ENCODE assay signal across 10 mouse cellular contexts in the genomic region with DNA sequence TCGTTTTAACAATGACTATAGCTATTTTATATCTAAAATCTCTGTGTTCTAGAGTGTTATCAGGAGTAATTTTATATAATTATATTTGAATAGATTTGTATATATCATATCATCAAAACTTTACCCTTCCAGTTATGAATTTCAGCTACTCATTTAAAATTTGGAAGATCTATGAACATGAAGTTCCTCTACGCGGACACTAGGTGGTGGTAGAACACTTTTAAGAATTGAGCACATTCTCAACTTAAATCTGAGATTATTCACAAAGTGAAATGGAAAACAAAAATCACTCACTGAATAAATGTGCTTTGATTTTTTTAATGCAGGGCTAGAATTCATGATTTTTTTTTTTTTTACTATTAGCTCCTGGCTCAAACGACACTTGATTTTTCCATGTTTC.
DNase-seq lines count a peak whose midpoint lies in the region; ATAC-seq and TF ChIP-seq lines count a peak whose summit lies in the region.
"Had no signal": no experiment of that assay in that cellular context is flagged by ENCODE, and none has a peak within 500 bp of the region (broad histone marks: within the 10 kb centered on the region; RNA-seq: fewer than 3 reads in every experiment).

No protein-coding gene starts in this region.

- H3K9me3 ChIP-seq in heart, postnatal 0 days (replicated peaks; ENCODE audit: control insufficient read depth, low read length): no peaks in the 10 kb centered on the region
- no peaks in the 10 kb centered on the region for H3K9me3 ChIP-seq in MEL (replicated peaks; ENCODE audit: insufficient read depth, low read length)
- H3K9me3 ChIP-seq: midbrain, embryonic 13.5 days had no signal

- peak; percentile 87 for TF ChIP-seq RAD21 in MEL (IDR thresholded peaks at IDR 0.05; ENCODE audit: low read depth, low read length)

- H3K9ac ChIP-seq in heart, postnatal 0 days (replicated peaks; ENCODE audit: low read depth, low read length): no peak overlapping the region
- H3K9ac ChIP-seq in MEL (ENCODE audit: control insufficient read depth, low read depth, low read length, poor library complexity, severe bottlenecking): no peak overlapping the region
- H3K9ac ChIP-seq: limb, embryonic 12.5 days; midbrain, embryonic 13.5 days had no signal

- no peak for TF ChIP-seq POLR2A in MEL (IDR thresholded peaks at IDR 0.05; ENCODE audit: control insufficient read depth in 1 of 2, insufficient read depth in 1 of 2, low read depth in 1 of 2, low read length in 2 of 2, poor library complexity in 1 of 2)

- no peak for ATAC-seq in heart, postnatal 0 days (ENCODE audit: insufficient read depth, low read depth)
- ATAC-seq: midbrain, embryonic 13.5 days had no signal

- H3K79me2 ChIP-seq in MEL (ENCODE audit: control insufficient read depth, insufficient read depth, low read length, poor library complexity): no peaks in the 10 kb centered on the region

- no peaks in the 10 kb centered on the region for H3K36me3 ChIP-seq in heart, postnatal 0 days (replicated peaks; ENCODE audit: control insufficient read depth, insufficient read depth, low read length)
- no peaks in the 10 kb centered on the region for H3K36me3 ChIP-seq in MEL (ENCODE audit: control insufficient read depth in 1 of 2, insufficient read depth in 2 of 2, low read length in 2 of 2)
- H3K36me3 ChIP-seq: limb, embryonic 12.5 days; midbrain, embryonic 13.5 days had no signal

- H3K27ac ChIP-seq in heart, postnatal 0 days (ENCODE audit: low read depth): no peak overlapping the region
- H3K27ac ChIP-seq in MEL (ENCODE audit: control insufficient read depth, low read depth, low read length): no peak overlapping the region
- H3K27ac ChIP-seq: limb, embryonic 12.5 days; midbrain, embryonic 13.5 days had no signal

- 32% methylated on average over 4 of the region's 4 CpGs for WGBS in heart, postnatal 0 days

- TF ChIP-seq CTCF in heart, postnatal 0 days (IDR thresholded peaks at IDR 0.05; ENCODE audit: low read depth): peak; percentile 55
- TF ChIP-seq CTCF in MEL (IDR thresholded peaks at IDR 0.05 in 2 of 3, conservative IDR thresholded peaks at IDR 0.05 in 1 of 3; ENCODE audit: control insufficient read depth in 1 of 3, insufficient read depth in 1 of 3, low read depth in 2 of 3, low read length in 3 of 3, poor library complexity in 1 of 3, severe bottlenecking in 1 of 3): peak in 2 of 3 experiments; percentile 37 to 70; a peak in 4 of 6 replicates

- no peak overlapping the region for H3K4me2 ChIP-seq in heart, postnatal 0 days (ENCODE audit: low read depth, low read length)
- H3K4me2 ChIP-seq: limb, embryonic 12.5 days; midbrain, embryonic 13.5 days had no signal

- no peak overlapping the region for H3K4me3 ChIP-seq in heart, postnatal 0 days (ENCODE audit: low read depth, low read length)
- no peak overlapping the region for H3K4me3 ChIP-seq in MEL (ENCODE audit: control insufficient read depth in 1 of 2, insufficient read depth in 1 of 2, low read depth in 2 of 2, low read length in 2 of 2)
- H3K4me3 ChIP-seq: limb, embryonic 12.5 days; midbrain, embryonic 13.5 days had no signal

- TF ChIP-seq EP300 in heart, postnatal 0 days (IDR thresholded peaks at IDR 0.05; ENCODE audit: low read depth): no peak
- no peak for TF ChIP-seq EP300 in MEL (IDR thresholded peaks at IDR 0.05; ENCODE audit: low read depth in 1 of 2, low read length in 2 of 2)

- no peaks in the 10 kb centered on the region for H3K27me3 ChIP-seq in heart, postnatal 0 days (ENCODE audit: control insufficient read depth, insufficient read depth, low read length)
- H3K27me3 ChIP-seq in MEL (ENCODE audit: control insufficient read depth in 1 of 2, insufficient read depth in 2 of 2, low read length in 2 of 2): no peaks in the 10 kb centered on the region
- H3K27me3 ChIP-seq: limb, embryonic 12.5 days; midbrain, embryonic 13.5 days had no signal

- intact Hi-C loops in gastrocnemius, postnatal 36 days (cut with DNase I): no loop called here
- intact Hi-C loops in heart, postnatal 36 days (cut with DNase I): no loop called here

- H3K4me1 ChIP-seq in heart, postnatal 0 days (ENCODE audit: control insufficient read depth, insufficient read depth): no peaks in the 10 kb centered on the region
- H3K4me1 ChIP-seq in MEL (ENCODE audit: control insufficient read depth in 1 of 2, insufficient read depth in 2 of 2, low read length in 2 of 2): no peaks in the 10 kb centered on the region
- H3K4me1 ChIP-seq: limb, embryonic 12.5 days; midbrain, embryonic 13.5 days had no signal

- DNase-seq in heart, postnatal 0 days (ENCODE audit: low spot score): peak; percentile 24
- DNase-seq in heart, adult 8-10 months (ENCODE audit: low spot score): no peak
- DNase-seq in 416B (ENCODE audit: low read depth) (peak; percentile 54), MEL (ENCODE audit: low read depth, low spot score) (peak; percentile 53)
- peak; percentile 13 for DNase-seq in fibroblast of lung, adult 2 months (ENCODE audit: low read depth)
- no peak for DNase-seq in gastrocnemius, postnatal 36 days
- no peak for DNase-seq in heart, postnatal 36 days
- DNase-seq: kidney, adult 9 months had no signal

TF ChIP-seq in MEL, 35 proteins besides CTCF, POLR2A, EP300 and RAD21:
- TF ChIP-seq JUND (IDR thresholded peaks at IDR 0.05; ENCODE audit: low read depth, low read length) (no peak), TAL1 (IDR thresholded peaks at IDR 0.05; ENCODE audit: low read length) (no peak), SMC3 (IDR thresholded peaks at IDR 0.05; ENCODE audit: low read depth, low read length) (peak; percentile 72), ZC3H11A (IDR thresholded peaks at IDR 0.05; ENCODE audit: low read depth, low read length) (peak; percentile 54)

Comparison
In these comparisons a context has a peak if more than half of its experiments do, and no peak if none do; other contexts are left out.
1. DNase-seq: peak in heart, postnatal 0 days (single experiment), 416B (single experiment), MEL (single experiment) and fibroblast of lung, adult 2 months (single experiment); none in heart, adult 8-10 months (single experiment), gastrocnemius, postnatal 36 days (0 of 2) and heart, postnatal 36 days (0 of 2).